Mouse (Mus musculus): Measurements from ENCODE around the gene Tgif2. TPM values are rescaled to one million over a fixed set of nuclear protein-coding genes. Genes with fewer than 3 reads are reported as not detected.
A peak's percentile ranks its signal among the peaks of the same experiment; 100 is the strongest.
"Not testable (repeated sequence)": the region's sequence is repeated elsewhere in the genome, so short reads cannot be mapped to it uniquely, and the experiment has no call there.

Tgif2 gene
- polyA plus RNA-seq, 2 experiments = 57.2 to 64.9 TPM

- ATAC-seq (ENCODE audit: low FRiP score, low read depth) (no peak), DNase-seq (ENCODE audit: low spot score) (no peak)
- Histone ChIP-seq H3K4me2 (replicated peaks; ENCODE audit: low read depth, low read length, severe bottlenecking) (no peak overlapping the region), H3K27me3 (ENCODE audit: control insufficient read depth, insufficient read depth, low read length) (no peaks in the 10 kb centered on the region), H3K36me3 (ENCODE audit: control insufficient read depth, insufficient read depth, low read length) (peaks cover 75% of the 10 kb centered on the region), H3K9me3 (ENCODE audit: control insufficient read depth, low read length) (no peaks in the 10 kb centered on the region), H3K4me1 (ENCODE audit: control insufficient read depth, insufficient read depth, low read length) (peaks cover 4% of the 10 kb centered on the region), H3K9ac (ENCODE audit: low read depth, low read length, severe bottlenecking) (no peak overlapping the region), H3K4me3 (replicated peaks; ENCODE audit: low read length) (no peak overlapping the region), H3K27ac (replicated peaks; ENCODE audit: low read depth, low read length) (no peak overlapping the region)
- no peak for TF ChIP-seq POLR2A (IDR thresholded peaks at IDR 0.05; ENCODE audit: borderline replicate concordance, extremely low read depth, insufficient read depth, insufficient read length)
- 89% methylated on average over 5 of the region's 5 CpGs for WGBS
Observed at GRCm38 (mm10) chr2:156850505-156850904, 10.7 kb downstream of the Tgif2 start.

- H3K27me3 ChIP-seq (ENCODE audit: control insufficient read depth, insufficient read depth, low read length); H3K4me2 ChIP-seq (replicated peaks; ENCODE audit: low read depth, low read length, severe bottlenecking); H3K27ac ChIP-seq (replicated peaks; ENCODE audit: low read depth, low read length); DNase-seq (ENCODE audit: low spot score); H3K9ac ChIP-seq (ENCODE audit: low read depth, low read length, severe bottlenecking); H3K4me3 ChIP-seq (replicated peaks; ENCODE audit: low read length); H3K4me1 ChIP-seq (ENCODE audit: control insufficient read depth, insufficient read depth, low read length); H3K9me3 ChIP-seq (ENCODE audit: control insufficient read depth, low read length): not testable (repeated sequence)
- peaks cover 71% of the 10 kb centered on the region for H3K36me3 ChIP-seq (ENCODE audit: control insufficient read depth, insufficient read depth, low read length)
- 72% methylated on average over 7 of the region's 13 CpGs for WGBS
- peak; percentile 39; the same call in 1 of the 2 replicates for ATAC-seq (ENCODE audit: low FRiP score, low read depth)
Observed at GRCm38 (mm10) chr2:156853584-156853983, 13.8 kb downstream of the Tgif2 start.

- H3K27ac ChIP-seq (replicated peaks; ENCODE audit: low read depth, low read length) = 0 out of 2 replicates have a peak overlapping the region, but pooled peaks have one; percentile 55
- 32% methylated on average over 13 of the region's 13 CpGs for WGBS
Observed at GRCm38 (mm10) chr2:156853999-156854771, 14.4 kb downstream of the Tgif2 start.

GRCm38 (mm10) chr2:156856311-156856710, 16.5 kb downstream of the Tgif2 start:
- Histone ChIP-seq H3K27me3 (ENCODE audit: control insufficient read depth, insufficient read depth, low read length) (no peaks in the 10 kb centered on the region), H3K9ac (ENCODE audit: low read depth, low read length, severe bottlenecking) (no peak overlapping the region), H3K4me1 (ENCODE audit: control insufficient read depth, insufficient read depth, low read length) (peaks cover 5% of the 10 kb centered on the region), H3K4me3 (replicated peaks; ENCODE audit: low read length) (no peak overlapping the region), H3K9me3 (ENCODE audit: control insufficient read depth, low read length) (no peaks in the 10 kb centered on the region), H3K36me3 (ENCODE audit: control insufficient read depth, insufficient read depth, low read length) (peaks cover 48% of the 10 kb centered on the region), H3K4me2 (replicated peaks; ENCODE audit: low read depth, low read length, severe bottlenecking) (no peak overlapping the region), H3K27ac (replicated peaks; ENCODE audit: low read depth, low read length) (no peak overlapping the region)
- ATAC-seq (ENCODE audit: low FRiP score, low read depth) = no peak
- no peak for TF ChIP-seq POLR2A (IDR thresholded peaks at IDR 0.05; ENCODE audit: borderline replicate concordance, extremely low read depth, insufficient read depth, insufficient read length)
- no peak for DNase-seq (ENCODE audit: low spot score)
- 91% methylated on average over 1 of the region's 1 CpGs for WGBS

More at GRCm38 (mm10) chr2:156853999-156854771, 14.4 kb downstream of the Tgif2 start:
- H3K9me3 ChIP-seq (ENCODE audit: control insufficient read depth, low read length); H3K9ac ChIP-seq (ENCODE audit: low read depth, low read length, severe bottlenecking); H3K27me3 ChIP-seq (ENCODE audit: control insufficient read depth, insufficient read depth, low read length); H3K4me1 ChIP-seq (ENCODE audit: control insufficient read depth, insufficient read depth, low read length); H3K4me3 ChIP-seq (replicated peaks; ENCODE audit: low read length); H3K4me2 ChIP-seq (replicated peaks; ENCODE audit: low read depth, low read length, severe bottlenecking): not testable (repeated sequence)
- DNase-seq (ENCODE audit: low spot score) (peak; percentile 65), ATAC-seq (ENCODE audit: low FRiP score, low read depth) (peak; percentile 16; the same call in 1 of the 2 replicates)
- peaks cover 69% of the 10 kb centered on the region for H3K36me3 ChIP-seq (ENCODE audit: control insufficient read depth, insufficient read depth, low read length)

GRCm38 (mm10) chr2:156857385-156857791, 17.6 kb downstream of the Tgif2 start:
- 67% methylated on average over 3 of the region's 3 CpGs for WGBS
- ATAC-seq (ENCODE audit: low FRiP score, low read depth) (no peak), DNase-seq (ENCODE audit: low spot score) (no peak)
- 0 out of 2 replicates have a peak overlapping the region, but pooled peaks have one; percentile 19 for H3K27ac ChIP-seq (replicated peaks; ENCODE audit: low read depth, low read length)
- H3K9me3 ChIP-seq (ENCODE audit: control insufficient read depth, low read length) = no peaks in the 10 kb centered on the region
- H3K4me3 ChIP-seq (replicated peaks; ENCODE audit: low read length) = no peak overlapping the region
- H3K4me2 ChIP-seq (replicated peaks; ENCODE audit: low read depth, low read length, severe bottlenecking) = no peak overlapping the region
- peaks cover 37% of the 10 kb centered on the region for H3K36me3 ChIP-seq (ENCODE audit: control insufficient read depth, insufficient read depth, low read length)
- H3K9ac ChIP-seq (ENCODE audit: low read depth, low read length, severe bottlenecking) = no peak overlapping the region
- H3K4me1 ChIP-seq (ENCODE audit: control insufficient read depth, insufficient read depth, low read length) = peaks cover 5% of the 10 kb centered on the region
- H3K27me3 ChIP-seq (ENCODE audit: control insufficient read depth, insufficient read depth, low read length) = no peaks in the 10 kb centered on the region
- no peak for TF ChIP-seq POLR2A (IDR thresholded peaks at IDR 0.05; ENCODE audit: borderline replicate concordance, extremely low read depth, insufficient read depth, insufficient read length)
